Mouse (Mus musculus) liver, embryonic 14.5 days (tissue): ENCODE data around the gene Pde4a. TPM values are rescaled to one million over a fixed set of nuclear protein-coding genes. Genes with fewer than 3 reads are reported as not detected.
A peak's percentile ranks its signal among the peaks of the same experiment; 100 is the strongest.

ENCODE experiments used
- ATAC-seq: fragments of 200-750 bp; cut with Nextera tagmentation; 2 replicates; pipeline ENCODE4 v1.8.0; 2017; ENCODE audit warnings: moderate number of reproducible peaks, mild to moderate bottlenecking, moderate library complexity; ENCODE audit not compliant: insufficient read depth
- DNase-seq, 3 experiments: peaks; one replicate each; pipeline ENCODE4 v3.0.0-alpha.2; 2012 to 2013; ENCODE audit warnings: low read depth in 3 of 3, low spot score in 3 of 3
- H3K27ac ChIP-seq: fragments of 300-500 bp; sonication (generic); 2 replicates; pipeline ENCODE4 v1.5.1; 2014; ENCODE audit warnings: moderate library complexity, mild to moderate bottlenecking, control low read depth, inconsistent platforms
- H3K27me3 ChIP-seq: fragments of 300-500 bp; sonication (generic); 2 replicates; pipeline ENCODE4 v1.6.1; 2014; ENCODE audit warnings: mild to moderate bottlenecking, low read length, moderate library complexity; ENCODE audit not compliant: control insufficient read depth, insufficient read depth
- H3K36me3 ChIP-seq: fragments of 300-500 bp; sonication (generic); replicated peaks from 2 replicates; pipeline ENCODE4 v1.6.1; 2014; ENCODE audit warnings: low read depth; ENCODE audit not compliant: control insufficient read depth, insufficient read depth
- H3K4me1 ChIP-seq, 2 experiments: fragments of 200-500 bp in 1 of 2; fragments of 300-500 bp in 1 of 2; sonication (generic) in 1 of 2; replicated peaks; 2 replicates each; pipeline ENCODE4 v1.6.1; 2012 to 2014; ENCODE audit warnings: antibody characterized with exemption in 1 of 2, inconsistent platforms in 1 of 2, low read length in 1 of 2; ENCODE audit not compliant: control insufficient read depth in 2 of 2, insufficient read depth in 2 of 2
- H3K4me2 ChIP-seq: fragments of 300-500 bp; sonication (generic); 2 replicates; pipeline ENCODE4 v1.6.1; 2014; ENCODE audit warnings: low read depth, mild to moderate bottlenecking, control low read depth, moderate library complexity
- H3K4me3 ChIP-seq, 2 experiments: fragments of 200-500 bp in 1 of 2; fragments of 300-500 bp in 1 of 2; sonication (generic) in 1 of 2; 2 replicates each; pipeline ENCODE4 v1.5.1; 2012 to 2014; ENCODE audit warnings: low read depth in 2 of 2, low read length in 2 of 2, mild to moderate bottlenecking in 2 of 2, control low read depth in 1 of 2, inconsistent platforms in 1 of 2, moderate library complexity in 1 of 2; ENCODE audit not compliant: insufficient read depth in 1 of 2
- H3K9ac ChIP-seq: fragments of 300-500 bp; sonication (generic); replicated peaks from 2 replicates; pipeline ENCODE4 v1.6.1; 2014; ENCODE audit warnings: mild to moderate bottlenecking, control low read depth, moderate library complexity
- H3K9me3 ChIP-seq: fragments of 300-500 bp; sonication (generic); 2 replicates; pipeline ENCODE4 v1.6.1; 2016; ENCODE audit warnings: low read length, mixed read lengths; ENCODE audit not compliant: control insufficient read depth
- CTCF ChIP-seq: IDR thresholded peaks from 2 replicates; pipeline ENCODE4 v1.5.1; 2016; ENCODE audit warnings: antibody characterized with exemption, low read depth, control low read depth
- EP300 ChIP-seq: IDR thresholded peaks from 2 replicates; pipeline ENCODE4 v1.6.1; 2016; ENCODE audit warnings: antibody characterized with exemption, low read depth
- WGBS: fragments of 180-500 bp; shearing (Covaris S2); extraction: QIAGEN DNeasy Blood & Tissue Kit; methylation state at CpG from one replicate; pipeline ENCODE4 v1.1.7; 2014; ENCODE audit not compliant: insufficient replicate concordance; 5-methylcytosine and 5-hydroxymethylcytosine counted together
- polyA plus RNA-seq, 2 experiments: library from polyadenylated mRNA; depleted of rRNA in 1 of 2; stranded (reverse) in 1 of 2; unstranded in 1 of 2; fragments of >200 nt; fragmentation: Nextera tagmentation in 1 of 2; extraction: Ambion mirVana in 1 of 2; gene quantifications; 2 replicates each; pipeline versions ENCODE4 v1.2.1 to v1.2.3; 2012 to 2014

Pde4a gene
- polyA plus RNA-seq, 2 experiments: 1.1 to 1.3 TPM

- no peaks in the 10 kb centered on the region for H3K27me3 ChIP-seq
- ATAC-seq: no peak
- TF ChIP-seq CTCF: no peak
- no peak for TF ChIP-seq EP300
- H3K36me3 ChIP-seq: no peaks in the 10 kb centered on the region
- H3K4me1 ChIP-seq: no peaks in the 10 kb centered on the region; a peak in 1 of 4 replicates
- H3K4me2 ChIP-seq: no peak overlapping the region
- H3K4me3 ChIP-seq: no peak overlapping the region
- H3K9me3 ChIP-seq: no peaks in the 10 kb centered on the region
- WGBS: 72% methylated on average over 7 of the region's 7 CpGs
- H3K9ac ChIP-seq: no peak overlapping the region
- no peak for DNase-seq
- no peak overlapping the region for H3K27ac ChIP-seq
Observed at GRCm38 (mm10) chr9:21211624-21212023, 46.1 kb downstream of the Pde4a start.

GRCm38 (mm10) chr9:21213617-21214190 lies 48.2 kb downstream of the Pde4a start:
- TF ChIP-seq EP300 (no peak), CTCF (peak; percentile 80)
- Histone ChIP-seq H3K27ac (no peak overlapping the region), H3K9me3 (no peaks in the 10 kb centered on the region), H3K4me1 (no peaks in the 10 kb centered on the region; a peak in 1 of 4 replicates), H3K4me3 (no peak overlapping the region), H3K27me3 (no peaks in the 10 kb centered on the region), H3K36me3 (no peaks in the 10 kb centered on the region), H3K9ac (no peak overlapping the region), H3K4me2 (no peak overlapping the region)
- DNase-seq: no peak
- no peak for ATAC-seq
- WGBS: 50% methylated on average over 7 of the region's 7 CpGs

- TF ChIP-seq EP300: no peak
- no peak for TF ChIP-seq CTCF
- no peak for DNase-seq
- no peak overlapping the region for H3K27ac ChIP-seq
- H3K27me3 ChIP-seq: no peaks in the 10 kb centered on the region
- 70% methylated on average over 25 of the region's 25 CpGs for WGBS
- H3K9ac ChIP-seq: no peak overlapping the region
- H3K4me1 ChIP-seq: peaks cover 4 to 6% of the 10 kb centered on the region in 2 experiments
- H3K36me3 ChIP-seq: no peaks in the 10 kb centered on the region
- H3K4me3 ChIP-seq: no peak overlapping the region
- no peak overlapping the region for H3K4me2 ChIP-seq
- H3K9me3 ChIP-seq: no peaks in the 10 kb centered on the region
- no peak for ATAC-seq
Observed at GRCm38 (mm10) chr9:21216050-21216841, 50.7 kb downstream of the Pde4a start.

- Histone ChIP-seq H3K4me3 (no peak overlapping the region), H3K4me1 (peaks cover 10 to 15% of the 10 kb centered on the region in 2 experiments), H3K27me3 (no peaks in the 10 kb centered on the region), H3K27ac (no peak overlapping the region), H3K9ac (no peak overlapping the region), H3K4me2 (no peak overlapping the region), H3K9me3 (no peaks in the 10 kb centered on the region), H3K36me3 (no peaks in the 10 kb centered on the region)
- WGBS: 45% methylated on average over 3 of the region's 3 CpGs
- ATAC-seq (no peak), DNase-seq (no peak)
- TF ChIP-seq EP300: no peak
- TF ChIP-seq CTCF: peak; percentile 15; the same call in 1 of the 2 replicates
Observed at GRCm38 (mm10) chr9:21219820-21220219, 54.3 kb downstream of the Pde4a start.

- H3K27me3 ChIP-seq: no peaks in the 10 kb centered on the region
- H3K9me3 ChIP-seq: no peaks in the 10 kb centered on the region
- TF ChIP-seq CTCF (peak; percentile 99), EP300 (no peak)
- peak overlapping the region; percentile 80 for H3K4me2 ChIP-seq
- H3K4me1 ChIP-seq: peaks cover 10 to 22% of the 10 kb centered on the region in 2 experiments
- no peaks in the 10 kb centered on the region for H3K36me3 ChIP-seq
- WGBS: 4% methylated on average over 21 of the region's 21 CpGs
- peak overlapping the region; percentile 79 for H3K27ac ChIP-seq
- H3K9ac ChIP-seq: peak overlapping the region; percentile 61
- peak; percentile 92 for ATAC-seq
- DNase-seq: peak; percentile 92 to 94 (median 93)
- peak overlapping the region; percentile 54 to 65 for H3K4me3 ChIP-seq
Observed at GRCm38 (mm10) chr9:21220490-21221382, 55.2 kb downstream of the Pde4a start.
